Mouse (Mus musculus) CH12.LX (cell line): ENCODE results near the gene Gm21093. TPM values are rescaled to one million over a fixed set of nuclear protein-coding genes. Genes with fewer than 3 reads are reported as not detected.
"Not testable (repeated sequence)": the region's sequence is repeated elsewhere in the genome, so short reads cannot be mapped to it uniquely, and the experiment has no call there.

ENCODE experiments used
- DNase-seq: peaks from one replicate; pipeline ENCODE4 v3.0.0-alpha.2; 2013; ENCODE audit errors: extremely low read depth
- H3K27ac ChIP-seq: 2 replicates; pipeline ENCODE4 v1.5.1; 2012; ENCODE audit warnings: low read depth, mild to moderate bottlenecking, control low read depth, moderate library complexity; ENCODE audit not compliant: insufficient read depth
- H3K27me3 ChIP-seq: replicated peaks from 2 replicates; pipeline ENCODE3; 2012; ENCODE audit warnings: inconsistent platforms
- H3K36me3 ChIP-seq, 2 experiments: replicated peaks in 1 of 2; 2 replicates each; pipeline versions ENCODE3 to v1.6.1; 2012; ENCODE audit warnings: inconsistent platforms in 1 of 2, low read length in 1 of 2, mild to moderate bottlenecking in 1 of 2, mixed read lengths in 1 of 2, moderate library complexity in 1 of 2; ENCODE audit not compliant: control insufficient read depth in 1 of 2, insufficient read depth in 1 of 2
- H3K4me1 ChIP-seq, 2 experiments: 2 replicates each; pipeline ENCODE4 v1.6.1; 2012; ENCODE audit warnings: inconsistent platforms in 1 of 2, moderate library complexity in 1 of 2; ENCODE audit not compliant: insufficient read depth in 2 of 2, control insufficient read depth in 1 of 2
- H3K4me2 ChIP-seq: 2 replicates; pipeline ENCODE4 v1.6.1; 2012; ENCODE audit warnings: low read depth, mild to moderate bottlenecking, control low read depth; ENCODE audit not compliant: poor library complexity, insufficient read depth, severe bottlenecking
- H3K4me3 ChIP-seq, 3 experiments: fragments of 150-350 bp in 1 of 3; sonication (generic) in 1 of 3; replicated peaks in 1 of 3; 2 replicates each; pipeline versions ENCODE3 to v1.5.1; 2011 to 2012; ENCODE audit warnings: low read depth in 2 of 3, low read length in 2 of 3, mild to moderate bottlenecking in 2 of 3, moderate library complexity in 2 of 3, control low read depth in 1 of 3, improper control_type of control experiment in 1 of 3, inconsistent platforms in 1 of 3, mixed read lengths in 1 of 3; ENCODE audit not compliant: poor library complexity in 1 of 3
- H3K79me2 ChIP-seq: replicated peaks from 2 replicates; pipeline ENCODE4 v1.6.1; 2012; ENCODE audit warnings: mild to moderate bottlenecking, moderate library complexity; ENCODE audit not compliant: control insufficient read depth, poor library complexity, insufficient read depth, severe bottlenecking; ENCODE audit errors: extremely low read depth
- H3K9ac ChIP-seq: 2 replicates; pipeline ENCODE4 v1.6.1; 2012; ENCODE audit warnings: low read depth, mild to moderate bottlenecking, control low read depth, moderate library complexity; ENCODE audit not compliant: insufficient read depth
- H3K9me3 ChIP-seq: replicated peaks from 2 replicates; pipeline ENCODE3; 2012; ENCODE audit warnings: low read length, inconsistent platforms, mixed read lengths
- dilution Hi-C: fragments of 300-500 bp; cut with MboI; formaldehyde crosslinking; loops from 2 replicates; pipeline ENCODE4 v1.14.3; 2020; ENCODE audit warnings: low sequenced_read_pairs; ENCODE audit not compliant: extremely low pct_unique_long_range_greater_than_20kb, extremely low pct_ligation_motif_present
- in situ Hi-C: fragments of 300-500 bp; cut with MboI; formaldehyde crosslinking; loops from 3 replicates; pipeline ENCODE4 v1.14.3; 2019; ENCODE audit warnings: low sequenced_read_pairs, low pct_ligation_motif_present, low pct_unique_long_range_greater_than_20kb, mixed read lengths
- polyA plus RNA-seq: library from polyadenylated mRNA; unstranded; fragments of >175 nt; gene quantifications from 2 replicates; pipeline ENCODE4 v1.2.1, GENCODE M21; 2012; ENCODE audit warnings: low read depth; ENCODE audit not compliant: insufficient read length
- total RNA-seq, 2 experiments: library from RNA; depleted of rRNA; stranded (reverse); fragments of 300-350 nt in 1 of 2; fragments of >200 nt in 1 of 2; gene quantifications; 2 replicates each; pipeline ENCODE4 v1.2.3; 2012 to 2014

Gene Gm21093
- total RNA-seq (2012; rRNA removed) (not detected in 2 replicates), total RNA-seq (2014; rRNA removed) (not detected in 2 replicates), polyA plus RNA-seq (not detected in 2 replicates)

GRCm38 (mm10) chr4:42034626-42035025 is at the start of gene Gm21093:
Gene Gm21093, minus strand, starts transcription at chr4:42034726.
- in situ Hi-C loops, dilution Hi-C loops, H3K27me3 ChIP-seq, DNase-seq, H3K79me2 ChIP-seq, H3K9ac ChIP-seq, H3K9me3 ChIP-seq, H3K27ac ChIP-seq, H3K36me3 ChIP-seq, H3K4me2 ChIP-seq, H3K4me3 ChIP-seq, H3K4me1 ChIP-seq: not testable (repeated sequence)

Other genes with a start within 250 kb of the Gm21093 start
- not detected in 2 replicates for gene Gm21541, start 131.1 kb downstream of the Gm21093 start, total RNA-seq (2012; rRNA removed)
- gene Gm21541, start 131.1 kb downstream of the Gm21093 start, total RNA-seq (2014; rRNA removed) = not detected in 2 replicates
- gene Gm21541, start 131.1 kb downstream of the Gm21093 start, polyA plus RNA-seq = not detected in 2 replicates
- not detected in 2 replicates for gene Gm20878, start 93.2 kb downstream of the Gm21093 start, total RNA-seq (2012; rRNA removed)
- gene Gm20878, start 93.2 kb downstream of the Gm21093 start, total RNA-seq (2014; rRNA removed) = not detected in 2 replicates
- 1.3 TPM in 1 of 2 replicates, not detected in the other for gene Gm20878, start 93.2 kb downstream of the Gm21093 start, polyA plus RNA-seq
- gene Fam205a4, start 68.7 kb downstream of the Gm21093 start, total RNA-seq (2012; rRNA removed) = not detected in 2 replicates
- gene Fam205a4, start 68.7 kb downstream of the Gm21093 start, total RNA-seq (2014; rRNA removed) = not detected in 2 replicates
- gene Fam205a4, start 68.7 kb downstream of the Gm21093 start, polyA plus RNA-seq = not detected in 2 replicates
- gene Gm3893, start 56.5 kb upstream of the Gm21093 start, total RNA-seq (2012; rRNA removed) = not detected in 2 replicates
- gene Gm3893, start 56.5 kb upstream of the Gm21093 start, total RNA-seq (2014; rRNA removed) = not detected in 2 replicates
- not detected in 2 replicates for gene Gm3893, start 56.5 kb upstream of the Gm21093 start, polyA plus RNA-seq
- not detected in 2 replicates for gene Gm13304, start 80.1 kb upstream of the Gm21093 start, total RNA-seq (2012; rRNA removed)
- not detected in 2 replicates for gene Gm13304, start 80.1 kb upstream of the Gm21093 start, total RNA-seq (2014; rRNA removed)
- not detected in 2 replicates for gene Gm13304, start 80.1 kb upstream of the Gm21093 start, polyA plus RNA-seq
- not detected in 2 replicates for gene Gm13306, start 118.7 kb upstream of the Gm21093 start, total RNA-seq (2012; rRNA removed)
- gene Gm13306, start 118.7 kb upstream of the Gm21093 start, total RNA-seq (2014; rRNA removed) = not detected in 2 replicates
- gene Gm13306, start 118.7 kb upstream of the Gm21093 start, polyA plus RNA-seq = not detected in 2 replicates
- gene Gm13305, start 133.9 kb upstream of the Gm21093 start, total RNA-seq (2012; rRNA removed) = not detected in 2 replicates
- not detected in 2 replicates for gene Gm13305, start 133.9 kb upstream of the Gm21093 start, total RNA-seq (2014; rRNA removed)
- not detected in 2 replicates for gene Gm13305, start 133.9 kb upstream of the Gm21093 start, polyA plus RNA-seq
- gene Gm10600, start 205.9 kb upstream of the Gm21093 start, total RNA-seq (2012; rRNA removed) = not detected in 2 replicates
- gene Gm10600, start 205.9 kb upstream of the Gm21093 start, total RNA-seq (2014; rRNA removed) = not detected in 2 replicates
- gene Gm10600, start 205.9 kb upstream of the Gm21093 start, polyA plus RNA-seq = not detected in 2 replicates
- not detected in 2 replicates for gene Ccl21b, start 221.0 kb upstream of the Gm21093 start, total RNA-seq (2012; rRNA removed)
- not detected in 2 replicates for gene Ccl21b, start 221.0 kb upstream of the Gm21093 start, total RNA-seq (2014; rRNA removed)
- not detected in 2 replicates for gene Ccl21b, start 221.0 kb upstream of the Gm21093 start, polyA plus RNA-seq